Mouse (Mus musculus) liver, postnatal 0 days (tissue): ENCODE results near the gene Pum2.

Experiments
- CTCF ChIP-seq: sonication (generic); IDR thresholded peaks from 2 replicates; pipeline ENCODE4 v1.5.1; 2016; ENCODE audit warnings: antibody characterized with exemption, low read depth
- EP300 ChIP-seq: IDR thresholded peaks from 2 replicates; pipeline ENCODE4 v1.6.1; 2016; ENCODE audit warnings: antibody characterized with exemption, low read depth, mild to moderate bottlenecking

DNA sequence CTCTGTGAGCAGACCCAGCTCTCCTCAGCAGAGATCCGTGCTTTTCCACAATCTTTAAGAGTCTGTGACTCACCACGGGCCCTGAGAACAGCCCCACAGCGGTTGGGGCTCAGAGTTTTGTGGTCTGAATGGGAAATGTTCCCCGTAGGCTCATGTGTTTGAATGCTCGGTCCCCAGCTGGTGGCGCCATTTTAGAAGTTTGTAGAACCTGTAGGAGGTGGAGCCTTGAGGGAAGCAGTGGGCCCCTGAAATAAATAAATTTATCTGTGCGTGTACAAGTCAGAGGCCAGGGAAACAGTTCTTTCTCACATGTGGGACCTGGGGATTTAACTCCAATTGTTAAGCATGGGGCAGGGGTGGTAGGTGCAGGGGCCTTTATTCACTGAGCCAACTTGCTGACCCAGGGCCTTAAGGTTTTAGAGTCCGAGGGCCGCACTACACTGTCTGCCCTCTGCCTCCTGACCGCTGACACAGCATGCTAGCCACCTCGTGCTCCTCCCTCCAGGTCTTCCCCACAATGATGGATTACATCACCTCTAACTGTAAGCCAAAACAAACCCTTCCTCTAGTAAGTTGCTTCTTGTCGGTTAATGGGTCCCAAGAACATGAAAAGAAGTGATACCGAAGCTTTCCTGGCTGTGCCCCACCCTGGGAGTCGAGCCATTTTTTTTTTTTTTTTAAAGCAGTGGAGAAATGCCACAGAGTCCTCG is 90.4 kb downstream of the Pum2 start:
- TF ChIP-seq CTCF (peak; percentile 2; the same call in 1 of the 2 replicates), EP300 (no peak)
